Mouse (Mus musculus) liver, adult 2 months (tissue): ENCODE measurements around the gene Mef2c.

Experiments used
- CTCF ChIP-seq: fragments of 200-500 bp; IDR thresholded peaks from 2 replicates; pipeline ENCODE4 v1.5.1; 2011; ENCODE audit warnings: low read depth, low read length, control low read depth
- POLR2A ChIP-seq: fragments of 200-500 bp; IDR thresholded peaks from 2 replicates; pipeline ENCODE4 v1.6.1; 2011; ENCODE audit warnings: low read length, control low read depth; ENCODE audit not compliant: insufficient read depth; ENCODE audit errors: extremely low read depth

GRCm38 (mm10) chr13:83468794-83469193, 35.0 kb upstream of the Mef2c start:
- TF ChIP-seq CTCF (no peak), POLR2A (no peak)
